Mouse (Mus musculus) kidney, postnatal 0 days (tissue): ENCODE data around the gene Il22ra2. TPM values are rescaled to one million over a fixed set of nuclear protein-coding genes. Genes with fewer than 3 reads are reported as not detected.
"Not testable (repeated sequence)": the region's sequence is repeated elsewhere in the genome, so short reads cannot be mapped to it uniquely, and the experiment has no call there.

Source experiments
- ATAC-seq: fragments of 200-750 bp; cut with Nextera tagmentation; replicated peaks from 2 replicates; pipeline ENCODE4 v1.8.0; 2017; ENCODE audit warnings: low read depth, moderate number of reproducible peaks, moderate TSS enrichment, moderate library complexity; ENCODE audit not compliant: low FRiP score
- DNase-seq: peaks from one replicate; pipeline ENCODE4 v3.0.0-alpha.2; 2016; ENCODE audit warnings: low spot score
- H3K27ac ChIP-seq: fragments of 300-500 bp; sonication (generic); 2 replicates; pipeline ENCODE4 v1.5.1; 2014; ENCODE audit warnings: mild to moderate bottlenecking
- H3K27me3 ChIP-seq: fragments of 300-500 bp; sonication (generic); 2 replicates; pipeline ENCODE4 v1.6.1; 2014; ENCODE audit warnings: low read length, mixed read lengths; ENCODE audit not compliant: insufficient read depth
- H3K36me3 ChIP-seq: fragments of 300-500 bp; sonication (generic); 2 replicates; pipeline ENCODE4 v1.6.1; 2014; ENCODE audit warnings: low read length, mixed read lengths; ENCODE audit not compliant: insufficient read depth
- H3K4me1 ChIP-seq: fragments of 300-500 bp; sonication (generic); replicated peaks from 2 replicates; pipeline ENCODE4 v1.6.1; 2014; ENCODE audit warnings: antibody characterized with exemption, low read length, mixed read lengths; ENCODE audit not compliant: insufficient read depth
- H3K4me2 ChIP-seq: fragments of 300-500 bp; sonication (generic); 2 replicates; pipeline ENCODE4 v1.6.1; 2014; ENCODE audit warnings: mild to moderate bottlenecking, low read length, moderate library complexity, mixed read lengths
- H3K4me3 ChIP-seq: fragments of 300-500 bp; sonication (generic); replicated peaks from 2 replicates; pipeline ENCODE4 v1.5.1; 2014; ENCODE audit warnings: low read depth, low read length
- H3K9ac ChIP-seq: fragments of 300-500 bp; sonication (generic); 2 replicates; pipeline ENCODE4 v1.6.1; 2014; ENCODE audit warnings: low read depth, low read length
- H3K9me3 ChIP-seq: fragments of 300-500 bp; sonication (generic); replicated peaks from 2 replicates; pipeline ENCODE4 v1.6.1; 2016; ENCODE audit warnings: low read length, inconsistent platforms, mixed read lengths
- CTCF ChIP-seq: IDR thresholded peaks from 2 replicates; pipeline ENCODE4 v1.5.1; 2016; ENCODE audit warnings: antibody characterized with exemption, low read depth, mild to moderate bottlenecking, moderate library complexity
- WGBS: fragments of 180-500 bp; shearing (Covaris S2); extraction: QIAGEN DNeasy Blood & Tissue Kit; methylation state at CpG from one replicate; pipeline ENCODE4 v1.1.7; 2014; 5-methylcytosine and 5-hydroxymethylcytosine counted together
- polyA plus RNA-seq: library from polyadenylated mRNA; unstranded; fragments of >200 nt; fragmentation: Nextera tagmentation; extraction: Ambion mirVana; gene quantifications from 2 replicates; pipeline ENCODE4 v1.2.1, GENCODE M21; 2015

The Il22ra2 gene
- polyA plus RNA-seq, 1 experiment from 2014 or later: not detected

GRCm38 (mm10) chr10:19599331-19600092 is 22.3 kb upstream of the Il22ra2 start:
- H3K9ac ChIP-seq: no peak overlapping the region
- H3K27ac ChIP-seq: no peak overlapping the region
- no peak for TF ChIP-seq CTCF
- H3K9me3 ChIP-seq: no peaks in the 10 kb centered on the region
- WGBS: 79% methylated on average over 6 of the region's 6 CpGs
- ATAC-seq (no peak), DNase-seq (no peak)
- H3K27me3 ChIP-seq: no peaks in the 10 kb centered on the region
- H3K4me3 ChIP-seq: no peak overlapping the region
- H3K36me3 ChIP-seq: peaks cover 35% of the 10 kb centered on the region
- 0 out of 2 replicates have a peak, but pooled peaks cover 2% of the 10 kb centered on the region for H3K4me1 ChIP-seq
- no peak overlapping the region for H3K4me2 ChIP-seq

DNA sequence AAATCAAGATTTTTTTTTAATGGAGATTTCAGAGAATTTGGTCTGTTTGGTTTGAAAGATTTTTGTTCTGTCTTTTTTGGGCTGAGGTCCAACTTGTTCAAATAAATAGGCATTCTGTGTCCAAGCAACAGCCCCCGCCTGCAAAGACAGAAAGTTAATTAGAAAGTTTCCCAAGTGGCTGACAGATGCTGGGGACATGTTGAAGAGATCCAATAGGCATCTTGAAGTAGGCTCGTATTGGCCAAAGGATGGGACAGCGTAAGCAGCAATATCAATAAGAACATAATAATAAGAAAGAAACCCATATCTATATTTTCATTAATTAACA is 21.7 kb upstream of the Il22ra2 start:
- peaks cover 40% of the 10 kb centered on the region for H3K36me3 ChIP-seq
- TF ChIP-seq CTCF: no peak

DNA sequence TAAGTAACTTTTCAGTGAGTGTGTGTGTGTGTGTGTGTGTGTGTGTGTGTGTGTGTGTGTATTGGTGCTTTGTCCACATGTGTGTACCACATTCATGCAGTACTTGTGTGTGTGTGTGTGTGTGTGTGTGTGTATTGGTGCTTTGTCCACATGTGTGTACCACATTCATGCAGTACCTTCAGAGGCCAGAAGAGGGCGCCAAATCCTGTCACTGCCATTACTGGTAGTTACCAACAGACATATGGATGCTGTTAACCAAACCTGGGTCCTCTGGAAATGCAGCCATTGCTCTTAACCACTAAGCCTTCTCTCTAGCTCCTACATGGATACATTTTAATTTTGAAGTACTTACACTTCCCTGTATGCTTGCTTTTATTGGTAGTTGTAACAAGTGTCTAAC is 20.3 kb upstream of the Il22ra2 start:
- H3K9me3 ChIP-seq, H3K4me3 ChIP-seq, H3K9ac ChIP-seq, H3K4me2 ChIP-seq, H3K4me1 ChIP-seq, H3K27me3 ChIP-seq, ATAC-seq, DNase-seq, H3K27ac ChIP-seq: not testable (repeated sequence)
- TF ChIP-seq CTCF: peak; percentile 62
- H3K36me3 ChIP-seq: peaks cover 55% of the 10 kb centered on the region
- whole genome bisulfite sequencing: 35% methylated on average over 1 of the region's 1 CpGs

More for the DNA sequence above, 21.7 kb upstream of the Il22ra2 start:
- ATAC-seq: no peak
- 87% methylated on average over 3 of the region's 3 CpGs for WGBS
- no peak overlapping the region for H3K9ac ChIP-seq
- no peak overlapping the region for H3K27ac ChIP-seq
- DNase-seq: no peak
- no peaks in the 10 kb centered on the region for H3K27me3 ChIP-seq
- no peaks in the 10 kb centered on the region for H3K9me3 ChIP-seq
- no peak overlapping the region for H3K4me2 ChIP-seq
- no peak overlapping the region for H3K4me3 ChIP-seq
- no peaks in the 10 kb centered on the region for H3K4me1 ChIP-seq

DNA sequence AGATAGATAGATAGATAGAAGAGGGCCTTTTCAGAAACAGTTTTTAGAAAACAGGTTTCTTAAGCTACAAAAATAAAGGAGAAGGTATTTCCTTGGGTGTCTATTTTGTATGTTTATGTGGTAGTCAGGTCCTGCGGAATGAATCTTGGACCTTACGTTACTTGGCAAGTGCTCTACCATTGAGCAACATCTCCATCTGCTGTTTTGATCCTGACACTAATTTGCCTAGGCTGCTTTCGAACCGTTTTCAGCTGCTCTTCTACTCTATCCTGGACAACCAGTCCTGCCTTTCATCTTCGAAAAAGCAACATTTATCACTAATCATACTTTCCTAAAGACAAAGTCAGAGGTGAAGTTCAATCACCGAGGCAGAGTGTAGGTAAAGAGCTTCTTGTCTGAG is 18.6 kb upstream of the Il22ra2 start:
- no peak overlapping the region for H3K4me3 ChIP-seq
- 89% methylated on average over 6 of the region's 6 CpGs for WGBS
- H3K27me3 ChIP-seq: no peaks in the 10 kb centered on the region
- no peak for DNase-seq
- H3K9ac ChIP-seq: no peak overlapping the region
- no peak overlapping the region for H3K27ac ChIP-seq
- H3K9me3 ChIP-seq: no peaks in the 10 kb centered on the region
- peaks cover 58% of the 10 kb centered on the region for H3K36me3 ChIP-seq
- no peak for ATAC-seq
- H3K4me2 ChIP-seq: no peak overlapping the region
- H3K4me1 ChIP-seq: no peaks in the 10 kb centered on the region
- no peak for TF ChIP-seq CTCF

- WGBS: 63% methylated on average over 14 of the region's 14 CpGs
- no peak for DNase-seq
- Histone ChIP-seq H3K36me3 (peaks cover 41% of the 10 kb centered on the region), H3K9me3 (no peaks in the 10 kb centered on the region), H3K4me3 (no peak overlapping the region), H3K4me1 (no peaks in the 10 kb centered on the region), H3K9ac (no peak overlapping the region), H3K27me3 (no peaks in the 10 kb centered on the region), H3K4me2 (no peak overlapping the region), H3K27ac (no peak overlapping the region)
- no peak for ATAC-seq
- TF ChIP-seq CTCF: no peak
Measured at GRCm38 (mm10) chr10:19609125-19609524, 12.7 kb upstream of the Il22ra2 start.

GRCm38 (mm10) chr10:19611616-19612015 is 10.2 kb upstream of the Il22ra2 start:
- no peak overlapping the region for H3K27ac ChIP-seq

More at GRCm38 (mm10) chr10:19611616-19612015, 10.2 kb upstream of the Il22ra2 start:
- no peak for TF ChIP-seq CTCF
- H3K27me3 ChIP-seq: no peaks in the 10 kb centered on the region
- H3K4me1 ChIP-seq: no peaks in the 10 kb centered on the region
- H3K36me3 ChIP-seq: peaks cover 17% of the 10 kb centered on the region; the same call in 1 of the 2 replicates
- no peak overlapping the region for H3K4me2 ChIP-seq
- no peak overlapping the region for H3K9ac ChIP-seq
- H3K9me3 ChIP-seq: no peaks in the 10 kb centered on the region
- ATAC-seq: no peak
- WGBS: 50% methylated on average over 2 of the region's 2 CpGs
- H3K4me3 ChIP-seq: no peak overlapping the region
- no peak for DNase-seq
